In the genomic region with DNA sequence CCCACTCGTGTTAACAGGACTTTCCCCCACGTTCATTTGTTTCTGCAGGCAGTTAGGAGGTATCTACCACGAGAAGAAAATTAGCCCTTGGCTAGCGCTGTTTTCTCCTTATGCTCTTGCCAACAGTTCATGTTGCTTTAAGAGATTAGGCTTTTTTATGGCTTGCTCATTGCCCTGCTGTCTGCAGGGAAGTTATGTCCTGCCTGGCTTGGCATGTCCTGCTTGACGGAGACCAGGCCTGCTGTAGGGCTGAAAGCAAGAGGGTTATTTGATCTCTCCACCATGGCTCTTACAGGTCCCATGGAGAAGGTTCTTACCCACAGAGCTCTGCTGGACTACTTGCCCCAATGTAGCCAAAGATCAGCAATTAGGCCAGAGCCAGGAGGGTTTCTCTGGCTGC, we compare ENCODE assay signal across 16 mouse cellular contexts. TPM values are rescaled to one million over a fixed set of nuclear protein-coding genes. Genes with fewer than 3 reads are reported as not detected.
DNase-seq lines count a peak whose midpoint lies in the region; ATAC-seq lines count a peak whose summit lies in the region.
"Had no signal": no experiment of that assay in that cellular context is flagged by ENCODE, and none has a peak within 500 bp of the region (broad histone marks: within the 10 kb centered on the region; RNA-seq: fewer than 3 reads in every experiment).

No protein-coding gene starts in this region.

- WGBS in hindbrain, embryonic 11.5 days: 78% methylated on average over 5 of the region's 5 CpGs

- H3K9me3 ChIP-seq in hindbrain, embryonic 11.5 days (ENCODE audit: control insufficient read depth, low read length): no peaks in the 10 kb centered on the region
- H3K9me3 ChIP-seq: hindbrain, embryonic 13.5 days; midbrain, embryonic 12.5 days had no signal

- peaks cover 3% of the 10 kb centered on the region; the same call in 1 of the 2 replicates for H3K4me1 ChIP-seq in hindbrain, embryonic 11.5 days (replicated peaks; ENCODE audit: control insufficient read depth, insufficient read depth, low read length)

- ATAC-seq in hindbrain, embryonic 11.5 days (ENCODE audit: low FRiP score): no peak

- no peak overlapping the region for H3K4me3 ChIP-seq in hindbrain, embryonic 11.5 days (ENCODE audit: low read depth, low read length)
- H3K4me3 ChIP-seq: erythroblast, embryonic 14.5 days; hindbrain, embryonic 13.5 days; midbrain, embryonic 12.5 days had no signal

- no peaks in the 10 kb centered on the region for H3K27me3 ChIP-seq in hindbrain, embryonic 11.5 days (ENCODE audit: control insufficient read depth, insufficient read depth, low read length)

- peak; percentile 26 for DNase-seq in embryo, embryonic 10 days (ENCODE audit: low spot score)
- no peak for DNase-seq in embryo, embryonic 11 days
- peak; percentile 73 for DNase-seq in MN1 (ENCODE audit: low spot score)
- DNase-seq in heart, adult 9 months (ENCODE audit: low spot score in 2 of 2): peak; percentile 75 to 77
- DNase-seq in kidney, postnatal 4 days: peak; percentile 40 to 59
- DNase-seq in retina, postnatal 1 day: no peak
- no peak for DNase-seq in hindbrain, embryonic 11.5 days (ENCODE audit: low spot score)
- DNase-seq in frontal cortex, adult 2 months (ENCODE audit: extremely low spot score in 1 of 2, low spot score in 1 of 2): no peak
- DNase-seq: adrenal gland, postnatal 25 days; cerebellum, adult 18-20 months; layer of hippocampus, postnatal 36 days; lung, embryonic 14.5 days; thymus, postnatal 36 days had no signal

- H3K27ac ChIP-seq in hindbrain, embryonic 11.5 days (ENCODE audit: low read depth, low read length): no peak overlapping the region
- H3K27ac ChIP-seq: hindbrain, embryonic 13.5 days; midbrain, embryonic 12.5 days had no signal

- no peaks in the 10 kb centered on the region for H3K36me3 ChIP-seq in hindbrain, embryonic 11.5 days (ENCODE audit: control insufficient read depth, insufficient read depth, low read length)
- H3K36me3 ChIP-seq: hindbrain, embryonic 13.5 days; midbrain, embryonic 12.5 days had no signal

- no peak overlapping the region for H3K9ac ChIP-seq in hindbrain, embryonic 11.5 days (ENCODE audit: low read depth, low read length)
- H3K9ac ChIP-seq: hindbrain, embryonic 13.5 days; lung, embryonic 14.5 days; midbrain, embryonic 12.5 days had no signal

- no peak overlapping the region for H3K4me2 ChIP-seq in hindbrain, embryonic 11.5 days (replicated peaks; ENCODE audit: low read depth, low read length)
- H3K4me2 ChIP-seq: hindbrain, embryonic 13.5 days; lung, embryonic 14.5 days; midbrain, embryonic 12.5 days had no signal

RNA-seq across cellular contexts. Expression of gene H2afy, which starts 18.9 kb away (rescaled TPM):
- 578 and 619 TPM in 2 replicates for polyA plus RNA-seq in hindbrain, embryonic 11.5 days (2014; fragmentation: Nextera tagmentation; extraction: Ambion mirVana)
- 126 and 145 TPM in 2 replicates for polyA plus RNA-seq in frontal cortex, adult 2 months (2012; rRNA removed)

RNA-seq across cellular contexts. Expression of gene Tifab, which starts 23.6 kb away (rescaled TPM):
- 0.45 and 0.71 TPM in 2 replicates for polyA plus RNA-seq in hindbrain, embryonic 11.5 days (2014; fragmentation: Nextera tagmentation; extraction: Ambion mirVana)
- polyA plus RNA-seq in frontal cortex, adult 2 months (2012; rRNA removed): 2.1 and 2.2 TPM in 2 replicates

Comparison
In these comparisons a context has a peak if more than half of its experiments do, and no peak if none do; other contexts are left out.
1. DNase-seq: peak in embryo, embryonic 10 days (single experiment), MN1 (single experiment), heart, adult 9 months (2 of 2) and kidney, postnatal 4 days (2 of 2); none in embryo, embryonic 11 days (single experiment), retina, postnatal 1 day (single experiment), hindbrain, embryonic 11.5 days (single experiment) and frontal cortex, adult 2 months (0 of 2).